Mouse (Mus musculus) inflammation-experienced regulatory T-cells, adult 6 months (primary cell): ENCODE data around the gene Hspb6. TPM values are rescaled to one million over a fixed set of nuclear protein-coding genes. Genes with fewer than 3 reads are reported as not detected.

Source experiments
- ATAC-seq: one replicate; pipeline ENCODE4 v1.8.0; 2017
- polyA plus RNA-seq, 3 experiments: library from polyadenylated mRNA; unstranded; fragments of 100-300 nt; shearing (Covaris generic); gene quantifications; one replicate each; pipeline ENCODE4 v1.2.1; 2017

Hspb6 gene
- polyA plus RNA-seq: 1 to 10 TPM; 2.7 to 3.6 (median 2.8) TPM

DNA sequence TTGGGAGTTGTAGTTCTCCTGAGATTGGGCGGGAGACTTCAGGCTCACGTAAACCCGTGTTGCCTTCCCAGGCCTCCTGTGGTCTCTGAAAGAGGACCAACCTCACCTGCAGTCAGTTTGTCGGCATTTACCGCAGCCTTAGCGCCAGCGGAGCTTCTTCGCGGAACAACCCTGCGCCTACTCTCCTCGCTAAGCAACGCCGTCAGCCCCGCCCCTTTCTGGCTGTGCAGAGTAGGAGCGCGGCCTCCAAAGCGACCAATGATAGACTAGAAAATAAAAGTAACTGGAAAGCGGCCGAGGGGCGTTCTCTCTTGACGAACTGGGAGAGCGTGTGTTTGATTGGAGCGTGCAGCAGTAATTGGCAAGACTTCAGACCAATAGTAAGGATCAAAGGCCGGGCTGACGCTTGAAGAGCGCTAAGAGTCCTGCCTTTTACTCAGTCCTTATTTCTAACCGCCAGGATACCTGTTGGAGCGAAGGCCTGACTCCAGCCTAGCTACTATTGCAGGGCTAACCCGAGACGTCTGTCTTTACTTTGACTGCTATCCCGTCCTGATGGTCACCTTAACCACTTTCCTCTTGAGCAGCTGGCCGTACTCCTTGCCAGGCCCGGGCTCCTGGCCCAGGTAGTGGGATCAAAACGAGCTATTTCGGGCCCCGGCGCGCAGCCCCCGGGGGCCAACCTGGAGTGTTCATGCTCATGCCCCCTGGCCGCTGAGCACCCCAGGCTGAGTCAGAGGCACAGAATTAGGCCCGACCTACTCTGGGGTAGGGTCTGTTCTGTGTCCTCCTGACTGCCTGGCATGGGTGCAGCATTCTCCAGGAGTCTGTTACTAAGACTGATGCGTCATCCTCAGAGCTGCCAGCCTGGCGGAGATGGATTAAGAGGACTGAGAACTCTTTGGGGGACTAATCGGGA is at the start of gene Hspb6, which contains the start of gene Proser3:
Hspb6 (plus strand) TSS at position 77 of the 919 bp plus-strand sequence.
Proser3 (minus strand) TSS at position 198 of the 919 bp plus-strand sequence.
- peak; percentile 93 for ATAC-seq

DNA sequence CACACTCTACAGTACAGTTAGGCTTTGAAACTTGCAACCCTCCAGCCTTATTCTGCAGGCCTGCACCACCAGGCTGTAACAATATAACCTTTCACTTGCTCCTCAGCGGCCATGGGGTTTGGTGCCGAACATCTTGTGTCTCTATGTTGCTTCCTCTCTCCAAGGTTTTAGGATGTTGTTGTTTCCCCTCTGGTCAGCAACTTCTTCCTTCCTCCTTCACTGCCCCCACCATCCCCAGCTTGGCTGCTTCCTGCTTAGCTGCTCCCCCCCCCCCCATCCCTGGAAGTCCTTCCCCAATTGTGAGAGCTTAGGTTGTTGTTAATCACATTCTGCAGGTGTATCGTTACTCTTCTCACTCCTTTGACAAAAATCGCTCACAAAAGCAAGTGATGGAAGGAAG is 43.9 kb upstream of the Hspb6 start:
- ATAC-seq: no peak

DNA sequence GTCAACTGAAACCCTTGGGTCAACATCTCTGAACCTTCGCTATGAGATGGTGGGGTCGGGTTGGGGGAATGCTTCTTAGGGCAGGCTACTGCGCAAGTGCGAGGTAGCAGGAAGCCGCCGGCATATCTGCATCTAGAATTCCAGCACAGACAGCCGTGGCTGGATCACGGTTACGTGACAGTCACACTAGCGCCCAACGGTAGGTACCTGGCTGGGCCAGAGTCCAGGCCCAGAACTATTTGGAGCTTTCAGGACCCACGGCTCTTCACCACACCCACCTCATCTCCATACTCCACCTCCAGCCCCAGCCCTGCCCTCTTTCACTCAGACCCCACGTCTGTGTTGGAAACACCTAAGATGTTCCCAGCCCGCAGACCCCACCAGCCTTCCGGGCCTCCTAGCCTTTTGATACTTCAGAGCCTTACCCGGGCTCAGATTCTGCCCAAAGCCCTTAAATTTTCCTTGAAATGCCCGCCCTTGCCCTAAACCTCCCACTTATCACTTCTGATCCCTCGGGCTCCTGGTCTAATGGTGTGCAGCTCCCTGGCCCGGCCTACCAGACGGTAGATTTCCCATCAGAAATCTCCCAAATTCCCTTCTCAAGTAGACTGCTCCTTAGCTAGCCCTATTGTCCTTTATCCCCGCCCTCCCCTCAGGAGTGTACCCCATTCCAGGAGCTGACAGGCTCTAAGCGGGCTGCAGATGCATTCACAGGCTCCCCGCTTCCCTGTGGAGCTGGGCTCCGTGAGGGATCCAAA is 36.8 kb upstream of the Hspb6 start:
- no peak for ATAC-seq

DNA sequence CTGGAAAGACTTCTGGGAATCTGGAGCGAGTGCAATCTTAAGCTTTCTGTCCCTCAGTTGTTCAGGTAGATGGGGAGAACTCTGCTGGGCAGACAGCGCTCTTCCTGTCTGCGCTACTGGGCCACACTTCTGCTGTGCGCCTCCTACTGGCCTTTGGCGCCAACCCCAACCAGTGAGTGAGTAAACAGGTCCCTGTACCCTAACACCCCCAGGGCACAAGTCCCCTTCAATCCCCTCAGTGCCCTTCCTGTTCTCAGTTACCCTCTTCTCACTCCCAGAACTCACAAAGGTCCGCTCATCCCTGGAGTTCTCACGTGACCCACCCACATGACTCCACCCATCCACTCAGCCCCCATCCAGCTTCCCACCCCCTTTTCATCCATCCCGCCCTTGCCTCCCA is 33.7 kb upstream of the Hspb6 start:
- ATAC-seq: no peak

DNA sequence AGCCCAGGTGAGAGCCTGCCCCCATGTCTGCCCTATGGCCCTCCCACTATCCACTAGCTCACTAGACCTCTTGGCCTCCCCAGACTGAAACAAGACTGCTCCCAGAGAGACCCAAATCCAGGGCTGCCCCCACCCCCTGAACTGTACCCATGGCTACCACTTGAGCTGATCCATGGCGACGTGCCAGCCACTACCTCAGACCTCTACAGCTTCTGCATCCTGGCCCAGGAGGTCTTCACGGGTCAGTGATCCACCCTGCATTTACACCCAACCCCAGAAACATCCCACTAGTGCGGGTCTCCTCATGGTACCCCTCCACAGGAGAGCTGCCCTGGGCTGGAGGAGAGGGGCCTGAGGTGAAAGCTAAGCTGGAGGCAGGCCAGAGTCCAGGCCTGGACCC is 31.6 kb upstream of the Hspb6 start:
- ATAC-seq: no peak

DNA sequence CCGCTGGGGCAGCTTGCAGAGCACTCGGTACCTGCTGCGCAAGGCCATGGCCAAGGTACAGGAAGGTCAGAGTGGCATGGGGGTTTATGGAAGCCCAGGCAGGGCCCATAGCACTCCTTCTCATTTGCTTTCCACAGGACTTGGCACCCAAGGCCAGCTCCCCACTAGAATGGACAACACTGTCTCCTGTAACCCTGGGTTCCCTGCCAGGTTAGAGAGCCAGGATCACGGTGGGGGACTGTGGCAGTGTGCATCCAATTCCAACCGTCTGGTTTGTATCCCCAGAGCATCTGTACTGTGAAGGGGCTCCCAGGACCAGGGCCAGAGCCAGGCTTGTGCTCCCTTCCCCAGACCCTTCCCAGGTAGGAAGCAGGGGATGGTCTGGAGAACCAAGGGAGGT is 31.1 kb upstream of the Hspb6 start:
- ATAC-seq: no peak

DNA sequence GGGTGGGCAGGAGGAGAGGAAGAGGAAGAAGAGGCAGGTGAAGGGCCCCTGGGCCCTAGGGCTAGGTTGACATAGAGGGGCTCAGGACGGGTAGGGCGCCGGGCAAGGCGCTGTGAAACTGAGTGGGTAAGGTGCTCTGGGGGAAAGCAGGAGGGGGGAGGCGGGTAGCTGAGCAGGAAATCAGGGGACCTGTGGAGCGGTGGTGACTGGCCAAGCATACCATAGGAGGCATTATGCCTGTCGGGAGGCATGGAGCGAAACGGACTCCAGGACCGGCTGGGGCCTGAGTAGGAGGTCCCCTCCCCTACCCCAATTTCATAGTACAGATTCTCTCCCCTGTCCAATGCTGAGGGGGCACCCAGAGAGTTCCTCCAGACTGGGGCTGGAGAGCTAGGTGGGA is 29.1 kb upstream of the Hspb6 start:
- ATAC-seq: no peak

DNA sequence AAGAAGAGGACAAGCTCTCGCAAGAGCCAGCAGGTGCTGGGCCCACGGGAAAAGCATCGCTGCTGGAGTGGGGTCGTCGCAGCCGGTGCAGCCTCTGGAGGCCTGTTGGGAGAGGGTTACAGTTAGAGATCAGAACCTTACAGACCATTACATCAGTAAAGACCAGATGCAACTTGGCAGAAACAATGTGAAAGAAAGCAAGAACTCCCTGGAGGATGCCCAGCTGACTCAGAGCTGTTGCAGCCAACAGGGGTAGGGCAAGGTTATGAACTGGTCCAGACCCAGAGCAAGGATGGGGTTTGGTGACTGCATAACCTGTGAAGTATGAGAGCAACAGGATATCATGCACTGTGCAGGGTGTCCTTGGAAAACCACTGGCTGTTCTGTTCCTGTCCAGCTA is 27.5 kb upstream of the Hspb6 start:
- no peak for ATAC-seq

DNA sequence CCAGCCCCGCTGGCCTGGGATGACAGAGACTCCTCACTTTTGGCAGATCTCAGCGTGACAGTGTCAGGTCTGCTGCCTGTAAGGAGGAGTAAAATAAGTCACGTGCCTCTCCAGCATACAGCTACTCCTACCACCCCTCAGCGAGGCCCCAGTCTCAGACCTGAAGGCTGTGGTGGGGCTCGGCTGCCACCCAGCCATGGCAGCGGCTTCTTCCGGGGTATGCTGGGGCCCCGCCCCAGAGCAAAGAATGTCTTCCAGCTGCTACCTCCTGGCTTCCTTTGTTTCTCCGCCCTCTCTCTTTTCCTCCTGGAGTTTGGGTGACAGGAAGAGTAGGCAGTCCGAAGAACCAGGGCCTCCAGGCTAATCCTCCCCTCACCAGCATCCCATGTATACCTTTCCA is 26.0 kb upstream of the Hspb6 start:
- no peak for ATAC-seq

DNA sequence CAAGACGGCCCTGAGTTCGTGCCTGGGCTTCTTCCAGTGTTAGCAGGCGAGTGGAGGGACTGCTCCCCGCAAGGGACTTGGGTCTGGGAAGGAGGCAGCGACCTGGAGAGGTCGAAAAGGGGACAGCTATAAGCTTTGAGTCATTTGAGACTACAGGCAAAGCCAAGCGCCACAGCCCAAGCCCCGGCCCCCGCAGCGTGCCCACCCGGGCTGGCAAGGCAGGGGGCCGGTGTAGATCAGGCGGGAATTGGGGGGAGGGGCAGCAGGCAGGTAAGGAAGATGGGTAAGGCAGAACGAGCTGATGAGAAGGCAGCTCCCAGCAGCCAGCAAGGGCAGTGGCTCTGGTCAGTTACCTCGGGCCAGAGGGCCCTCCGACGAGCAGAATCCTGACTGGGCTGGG is 25.6 kb upstream of the Hspb6 start:
- no peak for ATAC-seq

DNA sequence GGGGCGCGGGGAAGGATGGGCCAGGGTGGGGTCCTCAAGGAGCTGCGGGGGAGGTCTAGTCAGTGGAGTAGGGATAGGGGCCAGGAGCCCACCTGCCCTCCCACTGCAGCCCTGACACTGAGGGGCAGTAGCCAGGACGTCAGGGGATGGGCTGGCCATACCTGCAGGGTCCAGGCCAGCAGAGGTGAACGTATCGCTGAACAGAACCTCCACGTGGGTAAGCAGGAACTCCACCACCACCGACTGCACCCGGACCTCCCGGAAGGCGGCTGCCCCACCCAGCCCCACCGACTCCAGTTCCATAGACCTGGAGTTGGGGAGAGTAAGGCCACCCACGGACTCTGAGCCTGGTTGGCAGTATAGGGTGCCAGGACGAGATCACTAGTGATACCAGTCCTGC is 25.0 kb upstream of the Hspb6 start:
- no peak for ATAC-seq

DNA sequence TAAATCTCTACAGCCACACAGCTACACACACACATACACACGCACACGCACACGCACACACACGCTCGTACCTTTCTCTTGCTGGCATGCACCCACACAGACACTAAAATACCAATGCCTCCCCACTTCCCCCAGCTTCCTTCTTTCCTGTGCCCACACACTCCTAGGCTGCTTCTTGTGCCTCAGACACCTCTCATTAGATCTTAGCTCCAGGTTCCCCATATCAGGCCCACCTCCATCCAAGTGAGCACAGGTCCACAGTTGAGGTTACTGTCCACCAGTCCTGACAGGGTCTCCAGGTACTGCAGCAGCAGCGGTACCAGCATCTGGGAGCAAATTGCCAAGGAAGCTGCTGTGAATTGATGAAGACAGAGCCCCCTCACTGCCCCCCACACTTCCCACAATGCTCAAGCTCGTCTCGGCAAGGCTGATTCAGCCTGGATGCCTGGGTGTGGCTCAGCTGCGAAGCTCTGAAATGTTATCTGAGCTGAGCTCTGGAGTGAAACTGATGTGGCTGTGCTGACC is 20.6 kb upstream of the Hspb6 start:
- no peak for ATAC-seq

DNA sequence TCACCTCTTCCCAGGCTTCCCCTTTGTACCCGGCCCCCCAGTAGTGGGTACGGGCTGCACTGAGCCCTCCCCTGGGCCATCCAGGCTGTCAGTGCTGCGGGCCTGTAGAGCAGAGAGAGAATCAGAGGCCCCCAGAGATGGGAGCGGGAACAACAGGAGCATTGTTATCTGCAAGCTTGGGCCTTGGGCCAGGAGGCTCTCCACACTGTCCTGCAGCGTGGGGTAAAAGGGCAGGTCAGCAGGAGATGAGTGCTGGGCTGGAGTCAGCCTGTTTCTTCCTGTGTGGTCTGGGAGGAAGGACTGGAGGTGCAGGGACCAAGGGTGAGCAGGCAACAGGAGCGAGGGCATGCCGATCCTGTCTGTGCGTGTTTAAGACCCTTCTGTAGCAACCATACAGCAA is 19.0 kb upstream of the Hspb6 start:
- no peak for ATAC-seq

DNA sequence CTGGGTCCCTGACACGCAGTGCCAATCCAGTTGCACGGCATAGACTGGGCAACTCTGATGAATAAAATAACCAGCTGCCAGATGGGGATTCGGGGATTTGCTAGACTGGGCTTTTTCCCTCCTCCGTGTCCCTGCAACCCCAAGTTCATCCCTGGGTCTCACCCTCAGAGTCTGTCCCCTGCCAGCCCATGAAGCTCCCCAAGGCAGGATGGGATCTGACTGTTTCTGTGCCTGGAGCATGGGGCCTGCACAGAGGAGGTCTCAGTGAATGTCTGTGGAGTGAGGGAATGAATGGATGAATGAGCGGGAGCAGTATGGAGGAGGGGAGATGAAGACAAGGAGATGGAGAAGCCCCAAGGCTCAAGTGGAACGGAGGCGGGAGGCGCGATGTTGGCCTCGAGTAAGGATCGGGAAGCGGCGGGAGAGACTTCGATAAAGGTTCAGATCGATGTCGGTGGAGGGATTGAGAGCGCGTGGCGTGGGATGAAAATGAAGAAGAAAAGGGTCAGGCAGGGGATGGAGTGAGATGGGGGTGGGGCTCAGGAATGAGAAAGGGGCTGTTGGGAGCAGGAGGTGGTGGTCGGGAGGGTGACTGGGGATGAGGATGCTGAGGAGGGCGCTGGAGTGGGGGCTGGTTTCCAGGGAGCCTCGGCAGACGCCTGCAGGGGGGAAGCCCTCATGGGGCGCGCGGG is 17.9 kb upstream of the Hspb6 start:
- ATAC-seq: no peak

DNA sequence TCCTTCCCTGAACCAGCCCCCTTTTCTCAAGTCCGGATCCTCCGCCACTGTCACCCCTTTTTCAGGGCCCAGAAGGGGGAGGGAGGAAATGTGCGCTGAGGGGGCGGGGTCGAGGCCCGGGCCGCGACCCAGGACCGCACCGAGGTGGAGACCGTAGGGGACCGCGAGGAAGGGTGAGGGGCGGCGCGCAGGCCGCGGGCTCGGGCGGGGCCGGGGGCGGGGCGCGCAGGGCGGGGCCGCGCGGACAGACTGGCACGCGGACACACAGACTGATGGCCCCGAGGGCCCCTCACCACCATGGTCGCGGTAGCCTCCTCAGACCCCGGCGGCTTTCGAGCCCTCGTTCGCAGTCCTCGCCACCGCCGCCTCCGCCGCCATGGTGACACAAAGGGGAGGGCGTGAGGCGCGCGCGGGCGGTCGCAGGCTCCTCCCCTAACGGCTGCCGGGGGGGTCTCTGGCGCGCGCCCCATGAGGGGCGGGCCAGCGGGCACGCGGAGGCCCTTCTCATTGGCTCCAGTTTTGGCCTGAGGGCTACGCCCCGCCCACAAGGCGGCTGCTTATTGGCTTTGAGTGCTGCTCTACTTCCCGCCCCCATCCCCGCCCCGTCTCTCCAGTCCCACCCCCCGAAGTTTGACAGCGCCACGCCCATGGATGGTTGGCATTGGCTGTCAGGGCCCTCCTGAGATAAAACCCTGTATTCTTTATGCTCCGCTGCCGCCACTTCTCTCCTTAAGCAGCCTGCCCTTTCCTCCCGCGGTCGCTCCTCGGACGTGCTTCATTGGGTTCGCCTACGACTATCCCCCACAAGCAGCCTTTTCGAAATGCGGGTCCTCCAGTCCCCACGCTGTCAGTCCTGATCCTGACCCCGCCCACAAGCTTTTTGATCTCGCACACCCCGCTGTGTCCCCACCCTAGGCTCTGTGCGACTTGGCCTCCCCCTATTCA is 17.1 kb upstream of the Hspb6 start, which contains the start of gene Arhgap33:
Arhgap33 (minus strand) TSS at position 428 of the 945 bp plus-strand sequence.
- ATAC-seq: peak; percentile 95

DNA sequence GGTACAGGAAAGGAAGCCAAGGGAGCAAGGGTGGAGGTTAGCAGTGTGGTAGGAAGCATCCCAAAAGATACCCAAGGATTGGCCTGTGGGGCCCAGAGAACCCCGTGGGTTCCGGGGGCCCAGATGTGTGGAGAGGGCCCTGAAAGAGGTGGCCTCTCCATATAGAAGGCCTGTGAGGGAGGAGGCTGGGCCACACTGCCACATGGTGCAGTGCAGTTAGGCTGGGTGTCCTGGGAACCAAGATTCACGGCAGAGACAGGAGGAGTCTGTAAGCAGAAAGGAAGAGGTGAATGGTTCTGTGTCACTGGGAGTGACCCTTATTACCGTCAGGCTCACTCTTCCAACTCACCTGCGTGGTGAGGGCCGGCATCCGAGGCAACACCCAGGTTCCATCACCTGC is 11.4 kb upstream of the Hspb6 start:
- ATAC-seq: no peak

DNA sequence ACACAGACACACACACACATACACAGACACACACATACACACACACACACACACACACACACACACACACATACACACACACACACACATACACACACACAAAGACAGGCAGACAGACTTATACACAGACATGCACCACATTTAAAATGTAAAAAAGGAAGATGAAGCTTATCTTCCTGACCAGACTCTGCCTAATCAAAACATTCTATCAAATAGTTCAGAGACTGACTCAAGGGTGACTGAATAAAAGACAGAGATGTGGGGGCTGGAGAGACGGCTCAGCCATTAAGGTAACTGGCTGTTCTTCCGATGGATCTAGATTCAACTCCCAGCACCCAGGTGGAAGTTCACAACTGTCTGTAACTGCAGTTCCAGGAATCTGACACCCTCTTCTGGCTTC is 7.7 kb upstream of the Hspb6 start:
- no peak for ATAC-seq

DNA sequence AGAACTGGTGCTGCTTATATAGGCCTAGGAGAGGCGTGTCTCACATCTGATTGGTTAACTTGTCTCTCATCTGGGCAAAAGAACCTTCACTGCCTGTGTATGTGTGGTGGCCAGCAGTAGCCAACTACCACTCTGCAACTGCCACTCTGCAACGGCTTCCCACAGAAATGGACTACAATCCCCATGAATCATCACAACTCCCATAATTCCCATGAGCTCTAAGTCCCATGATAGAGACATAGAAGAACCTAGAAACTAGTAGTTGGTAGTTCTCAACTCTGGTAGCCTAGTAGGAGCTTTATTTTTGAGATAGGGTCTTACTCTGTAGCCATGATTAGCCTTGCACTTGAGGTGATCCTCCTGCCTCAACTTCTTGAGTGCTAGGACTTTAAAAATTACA is 2.1 kb upstream of the Hspb6 start:
- no peak for ATAC-seq

DNA sequence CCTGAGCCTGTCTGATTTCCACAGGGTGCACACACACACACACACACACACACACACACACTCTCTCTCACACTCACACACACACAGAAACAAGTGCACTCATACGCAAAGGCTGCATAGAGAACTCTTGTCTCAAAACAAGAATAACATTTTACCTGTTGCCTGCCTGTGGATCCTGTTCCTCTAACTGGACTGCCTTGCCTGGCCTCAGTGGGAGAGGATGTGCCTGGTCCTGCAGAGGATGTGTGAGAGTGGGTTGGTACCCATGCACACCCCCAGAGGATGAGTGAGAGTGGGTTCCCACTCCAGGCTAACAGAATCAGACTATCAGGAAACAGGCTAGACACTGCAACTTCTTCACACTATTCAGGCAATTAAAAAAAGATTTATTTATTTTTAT is 1.4 kb upstream of the Hspb6 start:
- no peak for ATAC-seq

DNA sequence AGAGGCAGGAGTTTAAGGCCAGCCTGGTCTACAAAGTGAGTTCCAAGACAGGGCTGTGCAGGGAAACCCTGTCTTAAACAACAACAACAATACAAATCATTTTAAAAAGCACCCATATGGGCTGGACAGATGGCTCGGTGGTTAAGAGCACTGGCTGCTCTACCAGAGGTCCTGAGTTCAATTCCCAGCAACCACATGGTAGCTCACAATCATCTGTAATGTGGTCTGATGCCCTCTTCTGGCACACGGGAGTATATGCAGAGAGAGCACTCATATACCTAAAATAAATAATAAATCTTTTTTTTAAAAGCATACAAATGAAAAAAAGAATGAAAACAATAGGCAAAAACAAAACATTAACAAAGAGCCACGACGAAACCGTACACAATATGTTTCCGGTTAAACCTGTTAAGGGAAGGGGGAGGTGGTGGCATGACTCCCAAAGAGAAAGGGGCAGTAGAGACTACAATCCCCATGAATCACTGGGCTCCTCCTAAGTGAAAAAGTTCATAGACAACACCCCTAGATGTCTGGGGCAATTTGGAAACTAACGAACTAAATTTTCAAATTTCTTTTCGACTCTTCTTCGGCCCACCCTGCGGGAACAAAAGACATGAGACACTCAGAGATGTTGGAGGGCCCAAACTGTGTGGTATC is 405 bp upstream of the Hspb6 start:
- peak; percentile 64 for ATAC-seq

DNA sequence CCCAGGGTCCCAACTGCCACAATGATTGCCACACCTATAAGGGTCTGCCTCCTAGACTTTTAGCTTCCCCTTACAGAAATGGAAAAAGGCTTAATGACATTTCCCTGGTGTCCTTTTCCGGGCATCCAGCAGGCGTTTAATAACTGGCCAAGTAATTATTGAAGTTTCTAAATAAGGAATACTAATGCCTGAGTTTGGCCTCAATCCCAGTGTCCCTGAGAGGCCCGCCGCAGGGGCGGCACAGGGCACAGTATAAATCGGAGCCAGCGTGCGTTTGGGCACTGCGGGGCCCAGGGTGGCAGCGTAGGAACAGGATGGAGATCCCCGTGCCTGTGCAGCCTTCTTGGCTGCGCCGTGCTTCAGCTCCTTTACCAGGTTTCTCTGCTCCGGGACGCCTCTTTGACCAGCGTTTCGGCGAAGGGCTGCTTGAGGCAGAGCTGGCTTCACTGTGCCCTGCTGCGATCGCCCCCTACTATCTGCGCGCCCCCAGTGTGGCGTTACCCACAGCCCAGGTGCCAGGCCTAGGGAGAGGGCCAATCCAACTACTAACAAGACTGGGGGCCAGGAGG is 1.1 kb downstream of the Hspb6 start:
- ATAC-seq: no peak
